Mouse (Mus musculus) urinary bladder, postnatal 14 days (tissue): Measurements from ENCODE around the gene Trmt61a.

Experiments used
- DNase-seq: peaks from one replicate; pipeline ENCODE4 v3.0.0; 2021; ENCODE audit warnings: low spot score

Gene Trmt61a

DNA sequence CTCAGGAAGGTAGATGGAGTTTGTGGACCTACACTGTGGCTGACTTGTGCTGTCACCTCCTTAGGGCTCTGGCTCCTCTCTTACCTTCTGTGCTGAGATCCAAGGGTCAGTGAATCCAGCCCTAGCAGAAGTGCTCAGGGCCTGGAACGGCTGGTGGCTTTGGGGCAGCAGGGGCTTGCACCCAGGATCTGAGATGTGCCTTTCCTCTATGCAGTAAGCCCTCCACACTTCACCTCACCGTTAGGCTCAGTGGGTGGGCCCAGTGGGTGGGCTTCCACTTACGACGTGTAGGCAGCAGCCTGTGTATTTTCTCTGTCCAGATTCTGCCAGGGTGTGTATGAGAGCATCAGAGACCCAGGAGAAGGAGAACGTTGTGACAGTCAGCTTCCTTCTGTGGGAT lies 55.0 kb downstream of the Trmt61a start:
- no peak for DNase-seq
